Mouse (Mus musculus) forebrain, embryonic 15.5 days (tissue): Measurements from ENCODE around the gene Slc25a11. TPM values are rescaled to one million over a fixed set of nuclear protein-coding genes. Genes with fewer than 3 reads are reported as not detected.
A peak's percentile ranks its signal among the peaks of the same experiment; 100 is the strongest.

Experiments used
- ATAC-seq: fragments of 200-750 bp; cut with Nextera tagmentation; replicated peaks from 2 replicates; pipeline ENCODE4 v1.8.0; 2017; ENCODE audit warnings: mild to moderate bottlenecking, moderate TSS enrichment, moderate library complexity
- H3K27ac ChIP-seq: fragments of 300-500 bp; sonication (generic); replicated peaks from 2 replicates; pipeline ENCODE4 v1.5.1; 2015; ENCODE audit warnings: mild to moderate bottlenecking, inconsistent platforms
- H3K27me3 ChIP-seq: fragments of 300-500 bp; sonication (generic); 2 replicates; pipeline ENCODE4 v1.6.1; 2015; ENCODE audit warnings: inconsistent platforms
- H3K36me3 ChIP-seq: fragments of 300-500 bp; sonication (generic); 2 replicates; pipeline ENCODE4 v1.6.1; 2015; ENCODE audit warnings: mild to moderate bottlenecking, inconsistent platforms
- H3K4me1 ChIP-seq: fragments of 300-500 bp; sonication (generic); 2 replicates; pipeline ENCODE4 v1.6.1; 2015; ENCODE audit warnings: inconsistent platforms
- H3K4me2 ChIP-seq: fragments of 300-500 bp; sonication (generic); replicated peaks from 2 replicates; pipeline ENCODE4 v1.6.1; 2015; ENCODE audit warnings: mild to moderate bottlenecking, inconsistent platforms
- H3K4me3 ChIP-seq: fragments of 300-500 bp; sonication (generic); 2 replicates; pipeline ENCODE4 v1.5.1; 2015; ENCODE audit warnings: mild to moderate bottlenecking, inconsistent platforms
- H3K9ac ChIP-seq: fragments of 300-500 bp; sonication (generic); replicated peaks from 2 replicates; pipeline ENCODE4 v1.6.1; 2015; ENCODE audit warnings: mild to moderate bottlenecking, inconsistent platforms
- H3K9me3 ChIP-seq: fragments of 300-500 bp; sonication (generic); 2 replicates; pipeline ENCODE4 v1.6.1; 2016; ENCODE audit warnings: inconsistent platforms
- WGBS: fragments of 180-500 bp; shearing (Covaris S2); methylation state at CpG from one replicate; pipeline ENCODE4 v1.1.7; 2015; ENCODE audit warnings: mixed read lengths; 5-methylcytosine and 5-hydroxymethylcytosine counted together
- polyA plus RNA-seq: library from polyadenylated mRNA; unstranded; fragments of >200 nt; fragmentation: Nextera tagmentation; extraction: Ambion mirVana; gene quantifications from 2 replicates; pipeline ENCODE4 v1.2.1, GENCODE M21; 2015

The Slc25a11 gene
- polyA plus RNA-seq, 1 experiment from 2014 or later, result 168 TPM

GRCm38 (mm10) chr11:70626877-70627276 is 20.4 kb downstream of the Slc25a11 start:
- no peak overlapping the region for H3K4me2 ChIP-seq
- 77% methylated on average over 4 of the region's 4 CpGs for WGBS

GRCm38 (mm10) chr11:70625473-70625872 is 21.8 kb downstream of the Slc25a11 start:
- Histone ChIP-seq H3K4me3 (no peak overlapping the region), H3K9ac (no peak overlapping the region), H3K4me1 (no peaks in the 10 kb centered on the region), H3K36me3 (no peaks in the 10 kb centered on the region), H3K27ac (no peak overlapping the region), H3K4me2 (no peak overlapping the region), H3K9me3 (no peaks in the 10 kb centered on the region), H3K27me3 (no peaks in the 10 kb centered on the region)
- ATAC-seq, result no peak
- 51% methylated on average over 4 of the region's 4 CpGs for WGBS

More at GRCm38 (mm10) chr11:70626877-70627276, 20.4 kb downstream of the Slc25a11 start:
- Histone ChIP-seq H3K36me3 (no peaks in the 10 kb centered on the region), H3K4me1 (no peaks in the 10 kb centered on the region), H3K27ac (no peak overlapping the region), H3K9me3 (no peaks in the 10 kb centered on the region), H3K27me3 (no peaks in the 10 kb centered on the region), H3K9ac (no peak overlapping the region), H3K4me3 (no peak overlapping the region)
- no peak for ATAC-seq

GRCm38 (mm10) chr11:70623053-70623742 is 24.1 kb downstream of the Slc25a11 start:
- Histone ChIP-seq H3K4me2 (no peak overlapping the region), H3K27me3 (no peaks in the 10 kb centered on the region), H3K9me3 (no peaks in the 10 kb centered on the region), H3K9ac (no peak overlapping the region), H3K4me3 (no peak overlapping the region), H3K27ac (no peak overlapping the region), H3K4me1 (no peaks in the 10 kb centered on the region), H3K36me3 (no peaks in the 10 kb centered on the region)
- ATAC-seq, result no peak
- 82% methylated on average over 10 of the region's 10 CpGs for WGBS

GRCm38 (mm10) chr11:70621972-70622814 is 25.1 kb downstream of the Slc25a11 start:
- ATAC-seq, result no peak
- no peak overlapping the region for H3K4me3 ChIP-seq
- H3K36me3 ChIP-seq, result no peaks in the 10 kb centered on the region
- no peak overlapping the region for H3K9ac ChIP-seq
- no peaks in the 10 kb centered on the region for H3K9me3 ChIP-seq
- H3K27ac ChIP-seq, result no peak overlapping the region
- H3K4me2 ChIP-seq, result no peak overlapping the region
- no peaks in the 10 kb centered on the region for H3K4me1 ChIP-seq
- H3K27me3 ChIP-seq, result no peaks in the 10 kb centered on the region
- WGBS, result 54% methylated on average over 7 of the region's 7 CpGs

- peaks cover 8% of the 10 kb centered on the region for H3K4me1 ChIP-seq
- H3K4me3 ChIP-seq, result no peak within 1 kb of the TSS
- WGBS, result 50% methylated on average over 1 of the region's 1 CpGs
- H3K36me3 ChIP-seq, result no peaks in the 10 kb centered on the region
- H3K27ac ChIP-seq, result no peak within 1 kb of the TSS
- no peak within 1 kb of the TSS for H3K4me2 ChIP-seq
- no peaks in the 10 kb centered on the region for H3K9me3 ChIP-seq
- ATAC-seq, result no peak
- H3K9ac ChIP-seq, result no peak within 1 kb of the TSS
- no peaks in the 10 kb centered on the region for H3K27me3 ChIP-seq
Measured at GRCm38 (mm10) chr11:70619101-70619500, 28.2 kb downstream of the Slc25a11 start, which contains the start of gene Chrne. Gene Chrne, minus strand, starts transcription at chr11:70619216.

GRCm38 (mm10) chr11:70615516-70616093 is 31.7 kb downstream of the Slc25a11 start, which contains the start of gene 4930544D05Rik:
Gene 4930544D05Rik, plus strand, starts transcription at chr11:70615848.
- peaks cover 8% of the 10 kb centered on the region for H3K4me1 ChIP-seq
- peaks cover 24% of the 10 kb centered on the region for H3K36me3 ChIP-seq
- H3K27ac ChIP-seq, result no peak within 1 kb of the TSS
- H3K4me2 ChIP-seq, result peak within 1 kb of the TSS; percentile 37
- no peak for ATAC-seq
- peak within 1 kb of the TSS; percentile 22 for H3K4me3 ChIP-seq
- H3K9ac ChIP-seq, result no peak within 1 kb of the TSS
- H3K9me3 ChIP-seq, result no peaks in the 10 kb centered on the region
- 17% methylated on average over 21 of the region's 21 CpGs for WGBS
- H3K27me3 ChIP-seq, result no peaks in the 10 kb centered on the region

- Histone ChIP-seq H3K27ac (no peak overlapping the region), H3K9me3 (no peaks in the 10 kb centered on the region), H3K4me1 (peaks cover 8% of the 10 kb centered on the region), H3K4me2 (peak overlapping the region; percentile 37), H3K4me3 (peak overlapping the region; percentile 22), H3K9ac (no peak overlapping the region), H3K27me3 (no peaks in the 10 kb centered on the region), H3K36me3 (peaks cover 30% of the 10 kb centered on the region)
- no peak; the same call in 1 of the 2 replicates for ATAC-seq
- WGBS, result 5% methylated on average over 17 of the region's 17 CpGs
Measured at GRCm38 (mm10) chr11:70615074-70615473, 32.2 kb downstream of the Slc25a11 start.

GRCm38 (mm10) chr11:70612505-70612904 is 34.8 kb downstream of the Slc25a11 start:
- peaks cover 8% of the 10 kb centered on the region for H3K4me1 ChIP-seq
- peaks cover 55% of the 10 kb centered on the region for H3K36me3 ChIP-seq
- no peak overlapping the region for H3K9ac ChIP-seq
- H3K9me3 ChIP-seq, result no peaks in the 10 kb centered on the region
- no peak for ATAC-seq
- no peak overlapping the region for H3K4me3 ChIP-seq
- 79% methylated on average over 7 of the region's 7 CpGs for WGBS
- H3K27me3 ChIP-seq, result no peaks in the 10 kb centered on the region
- H3K27ac ChIP-seq, result no peak overlapping the region
- no peak overlapping the region for H3K4me2 ChIP-seq

GRCm38 (mm10) chr11:70610752-70611151 is 36.5 kb downstream of the Slc25a11 start:
- Histone ChIP-seq H3K27me3 (no peaks in the 10 kb centered on the region), H3K4me2 (no peak overlapping the region), H3K36me3 (peaks cover 72% of the 10 kb centered on the region), H3K9me3 (no peaks in the 10 kb centered on the region), H3K4me3 (no peak overlapping the region), H3K9ac (no peak overlapping the region), H3K27ac (no peak overlapping the region), H3K4me1 (peaks cover 8% of the 10 kb centered on the region)
- no peak for ATAC-seq
- WGBS, result 83% methylated on average over 4 of the region's 4 CpGs

- 89% methylated on average over 26 of the region's 26 CpGs for WGBS
- Histone ChIP-seq H3K4me2 (no peak overlapping the region), H3K27me3 (no peaks in the 10 kb centered on the region), H3K9me3 (no peaks in the 10 kb centered on the region), H3K27ac (no peak overlapping the region), H3K9ac (no peak overlapping the region), H3K36me3 (peaks cover 89% of the 10 kb centered on the region), H3K4me1 (no peaks in the 10 kb centered on the region), H3K4me3 (no peak overlapping the region)
- ATAC-seq, result no peak
Measured at GRCm38 (mm10) chr11:70608381-70609066, 38.8 kb downstream of the Slc25a11 start.

- Histone ChIP-seq H3K9ac (no peak overlapping the region), H3K4me1 (no peaks in the 10 kb centered on the region), H3K9me3 (no peaks in the 10 kb centered on the region), H3K27ac (no peak overlapping the region), H3K4me3 (no peak overlapping the region), H3K27me3 (no peaks in the 10 kb centered on the region), H3K4me2 (no peak overlapping the region), H3K36me3 (peaks cover 83% of the 10 kb centered on the region)
- WGBS, result 93% methylated on average over 9 of the region's 9 CpGs
- no peak for ATAC-seq
Measured at GRCm38 (mm10) chr11:70607611-70608010, 39.7 kb downstream of the Slc25a11 start.
